In genomic region chrX:95711227-95712111, GRCm38 (mm10) we compare ENCODE assay signal across 8 mouse cellular contexts. TPM values are rescaled to one million over a fixed set of nuclear protein-coding genes. Genes with fewer than 3 reads are reported as not detected.
DNase-seq lines count a peak whose midpoint lies in the region; ATAC-seq and TF ChIP-seq lines count a peak whose summit lies in the region.

Gene Zc3h12b (plus strand): TSS chrX:95711678.

- H3K4me2 ChIP-seq in hindbrain, embryonic 11.5 days (replicated peaks; ENCODE audit: low read depth, low read length) = peak within 1 kb of the TSS; percentile 40
- peak within 1 kb of the TSS; percentile 59 for H3K4me2 ChIP-seq in lung, embryonic 15.5 days

- POLR2A ChIA-PET in Patski (lab: Charles Lee) = no interaction called here

- peak within 1 kb of the TSS; percentile 40; the same call in 1 of the 2 replicates for H3K9ac ChIP-seq in hindbrain, embryonic 11.5 days (ENCODE audit: low read depth, low read length)
- H3K9ac ChIP-seq in lung, embryonic 15.5 days = peak within 1 kb of the TSS; percentile 40

- peak within 1 kb of the TSS; percentile 37 for H3K4me3 ChIP-seq in hindbrain, embryonic 11.5 days (ENCODE audit: low read depth, low read length)
- peak within 1 kb of the TSS; percentile 50 for H3K4me3 ChIP-seq in lung, embryonic 15.5 days

- H3K36me3 ChIP-seq in hindbrain, embryonic 11.5 days (ENCODE audit: control insufficient read depth, insufficient read depth, low read length) = no peaks in the 10 kb centered on the region
- no peaks in the 10 kb centered on the region for H3K36me3 ChIP-seq in lung, embryonic 15.5 days

- 17% methylated on average over 46 of the region's 46 CpGs for WGBS in hindbrain, embryonic 11.5 days
- 11% methylated on average over 44 of the region's 46 CpGs for WGBS in lung, embryonic 15.5 days

- peaks cover 58% of the 10 kb centered on the region for H3K27me3 ChIP-seq in Patski
- H3K27me3 ChIP-seq in hindbrain, embryonic 11.5 days (ENCODE audit: control insufficient read depth, insufficient read depth, low read length) = no peaks in the 10 kb centered on the region
- H3K27me3 ChIP-seq in lung, embryonic 15.5 days = no peaks in the 10 kb centered on the region

- ATAC-seq in Patski = peak; percentile 94
- peak; percentile 99 for ATAC-seq in hindbrain, embryonic 11.5 days (ENCODE audit: low FRiP score)
- peak; percentile 97 for ATAC-seq in lung, embryonic 15.5 days (ENCODE audit: borderline replicate concordance, extremely low read depth, low FRiP score, low TSS enrichment)

- peak within 1 kb of the TSS; percentile 68; the same call in 1 of the 2 replicates for H3K27ac ChIP-seq in hindbrain, embryonic 11.5 days (ENCODE audit: low read depth, low read length)
- peak within 1 kb of the TSS; percentile 47; the same call in 1 of the 2 replicates for H3K27ac ChIP-seq in lung, embryonic 15.5 days

- no peaks in the 10 kb centered on the region for H3K4me1 ChIP-seq in hindbrain, embryonic 11.5 days (replicated peaks; ENCODE audit: control insufficient read depth, insufficient read depth, low read length)
- no peaks in the 10 kb centered on the region for H3K4me1 ChIP-seq in lung, embryonic 15.5 days

- TF ChIP-seq CTCF in Patski (IDR thresholded peaks at IDR 0.05) = no peak

- DNase-seq in Patski (ENCODE audit: low read depth, low spot score) = peak; percentile 10
- DNase-seq in cerebellum, adult 9-11 months = peak; percentile 74
- peak; percentile 62 to 73 for DNase-seq in frontal cortex, postnatal 10 days (ENCODE audit: low spot score in 2 of 2)
- DNase-seq in hindbrain, embryonic 11.5 days (ENCODE audit: low spot score) = peak; percentile 84
- DNase-seq in layer of hippocampus, adult 9-11 months = peak; percentile 75
- DNase-seq in ovary, postnatal 10 days (ENCODE audit: low spot score) = peak; percentile 24
- peak; percentile 86 for DNase-seq in thymus, postnatal 14 days

- CTCF ChIA-PET in Patski (lab: Charles Lee) = interaction anchor here (1.3 kb wide), 1 partner anchor 218 kb away, joined by 3 read pairs; no protein-coding TSS in a partner anchor

- in situ Hi-C loops in Patski (cut with MboI; ENCODE audit: low pct_unique_long_range_greater_than_20kb) = no loop called here

- no peaks in the 10 kb centered on the region for H3K9me3 ChIP-seq in hindbrain, embryonic 11.5 days (ENCODE audit: control insufficient read depth, low read length)
- H3K9me3 ChIP-seq in lung, embryonic 15.5 days = no peaks in the 10 kb centered on the region

RNA-seq across cellular contexts. Expression of gene Zc3h12b, which starts in this region (rescaled TPM):
- polyA plus RNA-seq in Patski (2021) = 8.1 TPM
- polyA plus RNA-seq in hindbrain, embryonic 11.5 days (2014; fragmentation: Nextera tagmentation; extraction: Ambion mirVana) = 2.3 and 5.7 TPM in 2 replicates
- 2.3 and 2.6 TPM in 2 replicates for polyA plus RNA-seq in lung, embryonic 15.5 days (2015; fragmentation: Nextera tagmentation; extraction: Ambion mirVana)

Comparison
In these comparisons a context has a peak if more than half of its experiments do, and no peak if none do; other contexts are left out.
1. Peak in every context shown above with its lines: DNase-seq, ATAC-seq, H3K4me3 ChIP-seq and H3K27ac ChIP-seq.
2. DNase-seq: peak in every context shown above with its lines; median percentile 86 in thymus, postnatal 14 days; 84 in hindbrain, embryonic 11.5 days; 75 in layer of hippocampus, adult 9-11 months; 74 in cerebellum, adult 9-11 months; 68 in frontal cortex, postnatal 10 days; 24 in ovary, postnatal 10 days; 10 in Patski.